Mouse (Mus musculus): ENCODE results near the gene Sfi1.
"Not testable (repeated sequence)": the region's sequence is repeated elsewhere in the genome, so short reads cannot be mapped to it uniquely, and the experiment has no call there.

- TF ChIP-seq CTCF (IDR thresholded peaks at IDR 0.05); EP300 (IDR thresholded peaks at IDR 0.05; ENCODE audit: insufficient read depth, low read depth, low read length); POLR2A (IDR thresholded peaks at IDR 0.05; ENCODE audit: insufficient read depth, low read depth, low read length): not testable (repeated sequence)
Observed at GRCm38 (mm10) chr11:3151358-3151757, 41.9 kb downstream of the Sfi1 start.

Data from heart, adult 2 months (tissue).